Mouse (Mus musculus): Measurements from ENCODE around the gene Tbcel. TPM values are rescaled to one million over a fixed set of nuclear protein-coding genes. Genes with fewer than 3 reads are reported as not detected.

Tbcel gene
- total and polyA plus RNA-seq, 3 experiments: 13.8 to 39.8 (median 20.4) TPM

DNA sequence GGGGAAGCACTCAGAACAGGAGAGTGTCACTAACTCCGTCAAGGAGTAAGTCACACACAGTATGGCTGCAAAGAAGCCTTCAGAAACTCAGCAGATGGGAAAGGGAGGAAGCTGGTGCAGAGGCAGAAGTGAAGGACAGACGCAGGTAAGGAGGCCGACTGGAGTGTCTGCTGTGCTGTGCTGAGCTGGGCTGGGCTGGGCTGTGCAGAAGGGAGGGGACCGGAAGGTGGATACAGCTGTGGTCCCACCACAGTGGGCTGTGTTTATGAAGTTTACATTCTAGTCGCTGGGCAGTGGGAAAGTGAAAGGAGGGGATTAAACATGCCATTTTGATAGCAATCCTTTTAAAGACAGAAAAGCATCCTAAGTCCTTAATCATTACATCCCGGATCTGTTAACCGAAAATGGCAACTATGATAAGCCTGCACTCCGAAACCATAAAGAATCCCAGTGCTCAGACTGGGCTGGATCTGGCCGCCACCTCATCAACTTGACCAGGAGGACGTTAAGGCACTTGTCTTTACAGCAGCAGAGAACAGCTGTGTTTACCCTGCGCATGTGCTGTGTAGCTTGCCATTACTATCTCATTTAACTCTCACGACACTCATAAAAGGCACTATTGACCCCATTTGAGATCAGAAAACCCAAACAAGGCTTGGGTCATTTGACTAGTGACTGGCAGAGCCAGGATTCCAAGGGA lies 40.3 kb downstream of the Tbcel start:
- H3K27ac ChIP-seq (ENCODE audit: control insufficient read depth, low read depth, low read length): no peak overlapping the region
- no peaks in the 10 kb centered on the region for H3K27me3 ChIP-seq (ENCODE audit: control insufficient read depth in 1 of 2, insufficient read depth in 2 of 2, low read length in 2 of 2)
- no peak overlapping the region for H3K9ac ChIP-seq (ENCODE audit: control insufficient read depth, low read depth, low read length, poor library complexity, severe bottlenecking)
- H3K4me3 ChIP-seq (ENCODE audit: control insufficient read depth in 1 of 2, insufficient read depth in 1 of 2, low read depth in 2 of 2, low read length in 2 of 2): no peak overlapping the region
- peaks cover 0 to 32% of the 10 kb centered on the region in 2 experiments; a peak in 2 of 4 replicates for H3K36me3 ChIP-seq (ENCODE audit: control insufficient read depth in 1 of 2, insufficient read depth in 2 of 2, low read length in 2 of 2)
- DNase-seq (ENCODE audit: low read depth, low spot score): no peak
- no peaks in the 10 kb centered on the region for H3K9me3 ChIP-seq (replicated peaks; ENCODE audit: insufficient read depth, low read length)
- TF ChIP-seq CHD2 (IDR thresholded peaks at IDR 0.05; ENCODE audit: low read length): no peak
- TF ChIP-seq POLR2A (IDR thresholded peaks at IDR 0.05; ENCODE audit: control insufficient read depth in 1 of 2, insufficient read depth in 1 of 2, low read depth in 1 of 2, low read length in 2 of 2, poor library complexity in 1 of 2): no peak
- TF ChIP-seq CHD1 (IDR thresholded peaks at IDR 0.05; ENCODE audit: low read depth, low read length): no peak
- TF ChIP-seq ZC3H11A (IDR thresholded peaks at IDR 0.05; ENCODE audit: low read depth, low read length): no peak
- TF ChIP-seq MEF2A (IDR thresholded peaks at IDR 0.05; ENCODE audit: extremely low read depth, insufficient replicate concordance, low read depth, low read length, poor library complexity, severe bottlenecking): no peak
- no peak for TF ChIP-seq ELF1 (IDR thresholded peaks at IDR 0.05; ENCODE audit: low read depth, low read length)
- TF ChIP-seq CTCF (IDR thresholded peaks at IDR 0.05 in 2 of 3, conservative IDR thresholded peaks at IDR 0.05 in 1 of 3; ENCODE audit: control insufficient read depth in 1 of 3, insufficient read depth in 1 of 3, low read depth in 2 of 3, low read length in 3 of 3, poor library complexity in 1 of 3, severe bottlenecking in 1 of 3): no peak
- no peak for TF ChIP-seq TBP (IDR thresholded peaks at IDR 0.05; ENCODE audit: low read depth, low read length)
- TF ChIP-seq GATA1 (IDR thresholded peaks at IDR 0.05; ENCODE audit: low read depth, low read length): no peak
- no peak for TF ChIP-seq TAL1 (IDR thresholded peaks at IDR 0.05; ENCODE audit: low read length)
- H3K4me1 ChIP-seq (ENCODE audit: control insufficient read depth in 1 of 2, insufficient read depth in 2 of 2, low read length in 2 of 2): peaks cover 15 to 35% of the 10 kb centered on the region in 2 experiments
- peaks cover 23% of the 10 kb centered on the region for H3K79me2 ChIP-seq (ENCODE audit: control insufficient read depth, insufficient read depth, low read length, poor library complexity)

- H3K79me2 ChIP-seq (ENCODE audit: control insufficient read depth, insufficient read depth, low read length, poor library complexity): peaks cover 25% of the 10 kb centered on the region
- H3K4me1 ChIP-seq (ENCODE audit: control insufficient read depth in 1 of 2, insufficient read depth in 2 of 2, low read length in 2 of 2): peaks cover 15 to 31% of the 10 kb centered on the region in 2 experiments
- no peak overlapping the region for H3K4me3 ChIP-seq (ENCODE audit: control insufficient read depth in 1 of 2, insufficient read depth in 1 of 2, low read depth in 2 of 2, low read length in 2 of 2)
- no peak for DNase-seq (ENCODE audit: low read depth, low spot score)
- H3K9me3 ChIP-seq (replicated peaks; ENCODE audit: insufficient read depth, low read length): no peaks in the 10 kb centered on the region
- no peaks in the 10 kb centered on the region for H3K27me3 ChIP-seq (ENCODE audit: control insufficient read depth in 1 of 2, insufficient read depth in 2 of 2, low read length in 2 of 2)
- H3K27ac ChIP-seq (ENCODE audit: control insufficient read depth, low read depth, low read length): no peak overlapping the region
- TF ChIP-seq MAFK (IDR thresholded peaks at IDR 0.05; ENCODE audit: borderline replicate concordance, low read depth, low read length) (no peak), MEF2A (IDR thresholded peaks at IDR 0.05; ENCODE audit: extremely low read depth, insufficient replicate concordance, low read depth, low read length, poor library complexity, severe bottlenecking) (no peak), HCFC1 (IDR thresholded peaks at IDR 0.05; ENCODE audit: low read depth, low read length) (no peak), ELF1 (IDR thresholded peaks at IDR 0.05; ENCODE audit: low read depth, low read length) (no peak), RCOR1 (IDR thresholded peaks at IDR 0.05; ENCODE audit: low read depth, low read length) (no peak), TBP (IDR thresholded peaks at IDR 0.05; ENCODE audit: low read depth, low read length) (no peak), ZKSCAN1 (IDR thresholded peaks at IDR 0.05; ENCODE audit: low read depth, low read length) (no peak), ETS1 (IDR thresholded peaks at IDR 0.05; ENCODE audit: low read depth, low read length) (no peak), RAD21 (IDR thresholded peaks at IDR 0.05; ENCODE audit: low read depth, low read length) (no peak), CHD1 (IDR thresholded peaks at IDR 0.05; ENCODE audit: low read depth, low read length) (no peak), GATA1 (IDR thresholded peaks at IDR 0.05; ENCODE audit: low read depth, low read length) (no peak), TCF12 (IDR thresholded peaks at IDR 0.05; ENCODE audit: low read depth, low read length) (no peak)
- peaks cover 0 to 29% of the 10 kb centered on the region in 2 experiments; a peak in 2 of 4 replicates for H3K36me3 ChIP-seq (ENCODE audit: control insufficient read depth in 1 of 2, insufficient read depth in 2 of 2, low read length in 2 of 2)
- no peak overlapping the region for H3K9ac ChIP-seq (ENCODE audit: control insufficient read depth, low read depth, low read length, poor library complexity, severe bottlenecking)
Measured at GRCm38 (mm10) chr9:42465661-42466091, 41.9 kb downstream of the Tbcel start.

Measured in MEL (cell line).